Mouse (Mus musculus): ENCODE data around the gene Bcl3. TPM values are rescaled to one million over a fixed set of nuclear protein-coding genes. Genes with fewer than 3 reads are reported as not detected.

The Bcl3 gene
- polyA plus RNA-seq, 1 experiment from 2014 or later, result 9.2 TPM

- H3K9me3 ChIP-seq (replicated peaks; ENCODE audit: control insufficient read depth, low read length), result 0 out of 2 replicates have a peak, but pooled peaks cover 3% of the 10 kb centered on the region
- 49% methylated on average over 8 of the region's 8 CpGs for WGBS
- H3K27me3 ChIP-seq (ENCODE audit: control insufficient read depth, insufficient read depth, low read length), result no peaks in the 10 kb centered on the region
- H3K4me2 ChIP-seq (ENCODE audit: low read depth, low read length), result no peak overlapping the region
- no peak overlapping the region for H3K4me3 ChIP-seq (replicated peaks; ENCODE audit: low read length)
- no peaks in the 10 kb centered on the region for H3K36me3 ChIP-seq (ENCODE audit: control insufficient read depth, insufficient read depth, low read length)
- no peak overlapping the region for H3K27ac ChIP-seq (ENCODE audit: low read length)
- no peak overlapping the region for H3K9ac ChIP-seq (ENCODE audit: low read length)
- no peak for ATAC-seq (ENCODE audit: insufficient read depth, low FRiP score)
- H3K4me1 ChIP-seq (ENCODE audit: control insufficient read depth, insufficient read depth, low read length), result no peaks in the 10 kb centered on the region
Observed at GRCm38 (mm10) chr7:19783630-19784029, 38.9 kb downstream of the Bcl3 start.

- H3K4me2 ChIP-seq (ENCODE audit: low read depth, low read length), result no peak overlapping the region
- H3K27me3 ChIP-seq (ENCODE audit: control insufficient read depth, insufficient read depth, low read length), result no peaks in the 10 kb centered on the region
- H3K9ac ChIP-seq (ENCODE audit: low read length), result no peak overlapping the region
- no peaks in the 10 kb centered on the region for H3K36me3 ChIP-seq (ENCODE audit: control insufficient read depth, insufficient read depth, low read length)
- H3K4me1 ChIP-seq (ENCODE audit: control insufficient read depth, insufficient read depth, low read length), result no peaks in the 10 kb centered on the region
- no peak for ATAC-seq (ENCODE audit: insufficient read depth, low FRiP score)
- H3K9me3 ChIP-seq (replicated peaks; ENCODE audit: control insufficient read depth, low read length), result 0 out of 2 replicates have a peak, but pooled peaks cover 3% of the 10 kb centered on the region
- H3K27ac ChIP-seq (ENCODE audit: low read length), result no peak overlapping the region
- 90% methylated on average over 4 of the region's 4 CpGs for WGBS
- H3K4me3 ChIP-seq (replicated peaks; ENCODE audit: low read length), result no peak overlapping the region
Observed at GRCm38 (mm10) chr7:19782645-19783044, 39.9 kb downstream of the Bcl3 start.

- H3K9me3 ChIP-seq (replicated peaks; ENCODE audit: control insufficient read depth, low read length), result 0 out of 2 replicates have a peak, but pooled peaks cover 3% of the 10 kb centered on the region
- no peak overlapping the region for H3K4me3 ChIP-seq (replicated peaks; ENCODE audit: low read length)
- no peak overlapping the region for H3K9ac ChIP-seq (ENCODE audit: low read length)
- no peaks in the 10 kb centered on the region for H3K4me1 ChIP-seq (ENCODE audit: control insufficient read depth, insufficient read depth, low read length)
- no peak overlapping the region for H3K27ac ChIP-seq (ENCODE audit: low read length)
- 90% methylated on average over 7 of the region's 7 CpGs for WGBS
- no peaks in the 10 kb centered on the region for H3K36me3 ChIP-seq (ENCODE audit: control insufficient read depth, insufficient read depth, low read length)
- H3K4me2 ChIP-seq (ENCODE audit: low read depth, low read length), result no peak overlapping the region
- ATAC-seq (ENCODE audit: insufficient read depth, low FRiP score), result no peak
- H3K27me3 ChIP-seq (ENCODE audit: control insufficient read depth, insufficient read depth, low read length), result no peaks in the 10 kb centered on the region
Observed at GRCm38 (mm10) chr7:19781741-19782140, 40.8 kb downstream of the Bcl3 start.

- Histone ChIP-seq H3K4me3 (replicated peaks; ENCODE audit: low read length) (no peak overlapping the region), H3K27me3 (ENCODE audit: control insufficient read depth, insufficient read depth, low read length) (no peaks in the 10 kb centered on the region), H3K9me3 (replicated peaks; ENCODE audit: control insufficient read depth, low read length) (0 out of 2 replicates have a peak, but pooled peaks cover 3% of the 10 kb centered on the region), H3K9ac (ENCODE audit: low read length) (no peak overlapping the region), H3K36me3 (ENCODE audit: control insufficient read depth, insufficient read depth, low read length) (no peaks in the 10 kb centered on the region), H3K4me1 (ENCODE audit: control insufficient read depth, insufficient read depth, low read length) (no peaks in the 10 kb centered on the region), H3K4me2 (ENCODE audit: low read depth, low read length) (no peak overlapping the region), H3K27ac (ENCODE audit: low read length) (no peak overlapping the region)
- no peak for ATAC-seq (ENCODE audit: insufficient read depth, low FRiP score)
- 76% methylated on average over 4 of the region's 4 CpGs for WGBS
Observed at GRCm38 (mm10) chr7:19779903-19780302, 42.7 kb downstream of the Bcl3 start.

- H3K4me3 ChIP-seq (replicated peaks; ENCODE audit: low read length), result no peak overlapping the region
- no peaks in the 10 kb centered on the region for H3K4me1 ChIP-seq (ENCODE audit: control insufficient read depth, insufficient read depth, low read length)
- no peak for ATAC-seq (ENCODE audit: insufficient read depth, low FRiP score)
- 0 out of 2 replicates have a peak, but pooled peaks cover 3% of the 10 kb centered on the region for H3K9me3 ChIP-seq (replicated peaks; ENCODE audit: control insufficient read depth, low read length)
- H3K27me3 ChIP-seq (ENCODE audit: control insufficient read depth, insufficient read depth, low read length), result no peaks in the 10 kb centered on the region
- H3K4me2 ChIP-seq (ENCODE audit: low read depth, low read length), result no peak overlapping the region
- no peak overlapping the region for H3K27ac ChIP-seq (ENCODE audit: low read length)
- no peaks in the 10 kb centered on the region for H3K36me3 ChIP-seq (ENCODE audit: control insufficient read depth, insufficient read depth, low read length)
- no peak overlapping the region for H3K9ac ChIP-seq (ENCODE audit: low read length)
- WGBS, result 84% methylated on average over 8 of the region's 8 CpGs
Observed at GRCm38 (mm10) chr7:19778645-19779044, 43.9 kb downstream of the Bcl3 start.

GRCm38 (mm10) chr7:19777049-19777723 is 45.4 kb downstream of the Bcl3 start:
- no peaks in the 10 kb centered on the region for H3K27me3 ChIP-seq (ENCODE audit: control insufficient read depth, insufficient read depth, low read length)
- no peaks in the 10 kb centered on the region for H3K36me3 ChIP-seq (ENCODE audit: control insufficient read depth, insufficient read depth, low read length)
- no peak overlapping the region for H3K9ac ChIP-seq (ENCODE audit: low read length)
- H3K4me1 ChIP-seq (ENCODE audit: control insufficient read depth, insufficient read depth, low read length), result no peaks in the 10 kb centered on the region
- ATAC-seq (ENCODE audit: insufficient read depth, low FRiP score), result no peak
- H3K27ac ChIP-seq (ENCODE audit: low read length), result no peak overlapping the region
- H3K4me3 ChIP-seq (replicated peaks; ENCODE audit: low read length), result no peak overlapping the region
- H3K4me2 ChIP-seq (ENCODE audit: low read depth, low read length), result no peak overlapping the region
- WGBS, result 80% methylated on average over 11 of the region's 11 CpGs
- H3K9me3 ChIP-seq (replicated peaks; ENCODE audit: control insufficient read depth, low read length), result 0 out of 2 replicates have a peak, but pooled peaks cover 3% of the 10 kb centered on the region

- Histone ChIP-seq H3K36me3 (ENCODE audit: control insufficient read depth, insufficient read depth, low read length) (no peaks in the 10 kb centered on the region), H3K4me2 (ENCODE audit: low read depth, low read length) (no peak overlapping the region), H3K27me3 (ENCODE audit: control insufficient read depth, insufficient read depth, low read length) (no peaks in the 10 kb centered on the region), H3K4me1 (ENCODE audit: control insufficient read depth, insufficient read depth, low read length) (peaks cover 27% of the 10 kb centered on the region), H3K4me3 (replicated peaks; ENCODE audit: low read length) (no peak overlapping the region), H3K27ac (ENCODE audit: low read length) (no peak overlapping the region), H3K9ac (ENCODE audit: low read length) (no peak overlapping the region), H3K9me3 (replicated peaks; ENCODE audit: control insufficient read depth, low read length) (no peaks in the 10 kb centered on the region)
- WGBS, result 53% methylated on average over 4 of the region's 4 CpGs
- no peak for ATAC-seq (ENCODE audit: insufficient read depth, low FRiP score)
Observed at GRCm38 (mm10) chr7:19771682-19772081, 50.9 kb downstream of the Bcl3 start.

- ATAC-seq (ENCODE audit: insufficient read depth, low FRiP score), result 0 out of 2 replicates have a peak, but pooled peaks have one; percentile 4
- Histone ChIP-seq H3K36me3 (ENCODE audit: control insufficient read depth, insufficient read depth, low read length) (no peaks in the 10 kb centered on the region), H3K4me2 (ENCODE audit: low read depth, low read length) (peak within 1 kb of the TSS; percentile 94), H3K9me3 (replicated peaks; ENCODE audit: control insufficient read depth, low read length) (no peaks in the 10 kb centered on the region), H3K4me1 (ENCODE audit: control insufficient read depth, insufficient read depth, low read length) (peaks cover 27% of the 10 kb centered on the region), H3K9ac (ENCODE audit: low read length) (peak within 1 kb of the TSS; percentile 87), H3K27me3 (ENCODE audit: control insufficient read depth, insufficient read depth, low read length) (no peaks in the 10 kb centered on the region), H3K27ac (ENCODE audit: low read length) (peak within 1 kb of the TSS; percentile 71), H3K4me3 (replicated peaks; ENCODE audit: low read length) (peak within 1 kb of the TSS; percentile 71)
- 5% methylated on average over 9 of the region's 9 CpGs for WGBS
Observed at GRCm38 (mm10) chr7:19770984-19771391, 51.6 kb downstream of the Bcl3 start, which contains the start of gene Bcam. Gene Bcam (minus strand): TSS chr7:19771016.

- Histone ChIP-seq H3K9ac (ENCODE audit: low read length) (peak overlapping the region; percentile 87), H3K27ac (ENCODE audit: low read length) (peak overlapping the region; percentile 71), H3K27me3 (ENCODE audit: control insufficient read depth, insufficient read depth, low read length) (no peaks in the 10 kb centered on the region), H3K9me3 (replicated peaks; ENCODE audit: control insufficient read depth, low read length) (no peaks in the 10 kb centered on the region), H3K4me1 (ENCODE audit: control insufficient read depth, insufficient read depth, low read length) (peaks cover 27% of the 10 kb centered on the region), H3K4me2 (ENCODE audit: low read depth, low read length) (peak overlapping the region; percentile 94), H3K4me3 (replicated peaks; ENCODE audit: low read length) (peak overlapping the region; percentile 71), H3K36me3 (ENCODE audit: control insufficient read depth, insufficient read depth, low read length) (no peaks in the 10 kb centered on the region)
- ATAC-seq (ENCODE audit: insufficient read depth, low FRiP score), result peak; percentile 80
- WGBS, result 0% methylated on average over 28 of the region's 28 CpGs
Observed at GRCm38 (mm10) chr7:19770375-19770754, 52.2 kb downstream of the Bcl3 start.

Data from stomach, embryonic 16.5 days (tissue).